Mouse (Mus musculus) embryo, embryonic 10 days (tissue): Measurements from ENCODE around the gene Slc25a42.
A peak's percentile ranks its signal among the peaks of the same experiment; 100 is the strongest.

Source experiments
- DNase-seq: peaks from one replicate; pipeline ENCODE4 v3.0.0-alpha.2; 2015; ENCODE audit warnings: low spot score

The Slc25a42 gene

GRCm38 (mm10) chr8:70170116-70170515 lies 42.0 kb downstream of the Slc25a42 start:
- DNase-seq, result no peak

- DNase-seq, result peak; percentile 84
Observed at GRCm38 (mm10) chr8:70166504-70167110, 45.5 kb downstream of the Slc25a42 start.

GRCm38 (mm10) chr8:70163316-70163715 lies 48.8 kb downstream of the Slc25a42 start:
- no peak for DNase-seq

DNA sequence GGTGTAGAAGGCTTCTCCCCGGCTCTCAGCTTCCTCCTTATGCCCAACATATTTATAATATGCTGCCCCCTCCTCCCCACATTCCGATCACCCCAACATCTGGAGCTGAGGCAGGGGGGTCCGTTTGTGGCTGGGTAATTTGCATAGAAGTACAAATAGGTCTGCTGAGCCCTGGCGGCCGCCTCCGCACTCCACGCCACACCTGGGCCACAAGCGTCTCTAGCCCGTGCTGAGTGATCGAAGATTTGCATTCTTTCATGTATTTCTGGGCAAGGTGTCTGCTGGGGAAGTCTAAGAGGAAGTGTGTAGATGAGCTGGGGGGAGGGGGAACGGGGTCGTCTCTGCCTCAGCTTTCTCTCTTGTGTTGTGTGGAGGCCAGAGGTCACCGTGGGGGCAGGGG lies 52.1 kb downstream of the Slc25a42 start:
- no peak for DNase-seq

DNA sequence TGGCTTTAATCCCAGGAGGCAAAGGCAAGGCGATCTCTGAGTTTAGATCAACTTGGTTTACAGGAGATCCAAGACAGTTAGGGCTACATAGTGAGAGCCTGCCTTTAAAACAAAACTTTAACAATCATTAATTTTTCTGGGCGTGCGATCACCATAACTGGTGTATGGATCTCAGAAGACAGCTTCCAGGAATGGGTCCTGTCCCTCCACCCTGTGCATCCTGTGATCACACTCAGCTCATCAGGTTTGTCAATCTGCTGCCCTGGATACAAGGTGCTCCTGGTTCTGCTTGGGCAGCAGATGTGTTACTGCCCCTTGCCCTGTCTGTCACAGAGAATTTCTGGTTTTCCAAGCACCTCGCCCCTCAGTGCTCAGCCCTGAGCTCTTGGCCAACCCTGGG lies 52.9 kb downstream of the Slc25a42 start:
- DNase-seq, result no peak

GRCm38 (mm10) chr8:70158069-70158853 lies 53.8 kb downstream of the Slc25a42 start:
- DNase-seq, result peak; percentile 73

DNA sequence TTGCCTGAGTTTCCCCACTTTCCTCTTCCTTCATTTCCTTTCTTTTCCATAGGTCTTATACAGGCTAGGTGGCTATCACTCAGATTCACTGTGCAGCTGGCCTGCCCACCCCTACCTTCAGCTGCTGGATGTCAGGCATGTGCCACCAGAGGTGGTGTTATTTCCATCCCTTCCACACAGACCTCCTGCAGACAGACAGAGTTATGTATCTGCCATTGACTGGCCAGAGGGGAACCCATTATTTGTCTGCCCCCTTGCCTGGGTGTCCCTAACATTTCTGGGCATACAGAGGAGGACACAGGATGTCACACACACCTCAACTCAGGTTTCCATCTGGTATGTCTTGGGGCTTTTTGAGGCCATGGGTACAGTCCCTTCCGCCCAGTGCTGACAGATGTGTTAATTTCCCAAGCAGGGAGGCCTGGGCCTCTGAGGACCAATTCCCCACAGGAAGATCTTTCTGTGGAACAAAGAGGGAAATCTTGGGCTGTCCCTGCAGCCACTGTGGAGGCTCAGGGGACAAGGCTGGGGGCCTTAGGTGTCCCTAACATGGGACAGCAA lies 54.8 kb downstream of the Slc25a42 start:
- DNase-seq, result no peak

DNA sequence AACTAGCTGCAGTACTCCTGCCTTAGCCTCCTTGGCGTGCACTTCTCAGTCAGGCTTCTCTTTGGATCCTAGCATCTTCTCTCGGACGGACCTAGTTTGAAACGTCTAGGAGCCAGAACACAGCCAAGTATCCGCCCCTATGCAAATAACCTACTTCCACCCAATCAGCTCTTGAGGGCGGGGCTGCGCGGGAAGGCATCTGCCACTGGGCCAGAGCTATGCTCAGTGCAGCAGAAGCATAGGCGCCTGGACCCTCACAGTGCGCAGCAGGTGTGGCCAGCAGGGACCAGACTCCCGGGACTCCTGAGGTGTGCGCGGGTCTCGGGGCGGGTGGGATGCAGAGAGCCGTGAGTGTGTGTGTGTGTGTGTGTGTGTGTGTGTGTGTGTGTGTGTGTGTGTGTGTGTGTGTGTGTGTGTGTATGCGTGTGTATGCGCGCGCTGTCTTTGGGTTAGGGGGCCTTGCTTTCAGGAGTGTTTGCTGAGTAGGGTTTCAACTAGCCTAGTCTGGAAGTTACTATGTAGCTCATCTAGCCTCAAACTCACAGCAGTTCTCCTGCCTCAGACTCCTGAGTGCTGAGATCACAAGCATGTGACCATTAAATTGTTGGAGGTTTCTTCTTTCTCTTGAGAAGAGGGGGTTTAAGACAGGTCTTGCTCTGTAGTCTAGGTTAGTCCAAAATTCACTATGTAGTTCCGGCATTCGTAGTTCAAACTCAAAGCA lies 59.4 kb downstream of the Slc25a42 start:
- peak; percentile 91 for DNase-seq

GRCm38 (mm10) chr8:70150158-70150557 lies 61.9 kb downstream of the Slc25a42 start:
- DNase-seq, result no peak

GRCm38 (mm10) chr8:70147678-70148607 lies 64.2 kb downstream of the Slc25a42 start:
- DNase-seq, result no peak

GRCm38 (mm10) chr8:70139981-70140380 lies 72.1 kb downstream of the Slc25a42 start:
- no peak for DNase-seq

DNA sequence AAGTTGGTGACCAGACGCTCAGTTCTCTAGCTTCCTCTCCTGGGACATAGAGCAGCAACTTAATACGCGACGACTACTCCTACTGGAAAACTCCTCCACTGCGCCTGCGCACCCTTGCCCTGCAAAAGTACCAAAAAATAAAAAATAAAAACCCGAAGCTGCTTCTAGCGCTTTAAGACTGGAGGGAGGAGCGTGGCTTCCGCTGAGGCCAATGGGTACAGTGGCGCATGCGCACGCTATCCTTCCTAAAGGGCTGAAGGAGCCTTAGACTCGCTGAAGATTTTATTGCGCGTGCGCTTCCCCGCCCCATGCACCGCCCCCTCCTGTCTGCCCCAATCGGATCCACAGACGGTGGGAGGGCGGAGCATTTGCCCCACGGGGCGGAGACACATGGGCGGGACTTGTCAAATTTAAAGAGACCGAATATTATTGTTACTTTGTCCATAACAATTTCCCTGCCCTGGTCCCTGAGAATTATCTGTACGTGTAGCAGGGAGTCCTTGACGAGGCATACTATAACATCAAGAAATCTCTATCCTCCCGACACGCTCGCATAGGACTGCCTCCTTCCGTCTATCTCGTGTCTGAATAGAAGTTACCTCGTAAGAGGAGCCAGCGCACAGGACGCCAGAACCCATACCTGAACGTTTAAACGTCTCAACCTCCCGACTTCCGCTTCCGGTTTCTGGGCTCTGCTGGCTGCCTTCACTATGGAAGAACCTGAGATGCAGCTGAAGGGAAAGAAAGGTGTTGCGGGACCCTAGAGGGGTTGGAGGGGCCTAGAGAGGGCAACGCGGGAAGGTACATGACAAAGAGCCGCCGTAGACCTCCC lies 72.9 kb downstream of the Slc25a42 start, which contains the start of the genes Rfxank, Borcs8 and Mef2b:
Gene Rfxank, minus strand, starts transcription at position 129 of the 832 bp plus-strand sequence.
Gene Borcs8, plus strand, starts transcription at position 474 of the 832 bp plus-strand sequence.
Gene Mef2b, plus strand, starts transcription at position 686 of the 832 bp plus-strand sequence.
- DNase-seq, result peak; percentile 99

DNA sequence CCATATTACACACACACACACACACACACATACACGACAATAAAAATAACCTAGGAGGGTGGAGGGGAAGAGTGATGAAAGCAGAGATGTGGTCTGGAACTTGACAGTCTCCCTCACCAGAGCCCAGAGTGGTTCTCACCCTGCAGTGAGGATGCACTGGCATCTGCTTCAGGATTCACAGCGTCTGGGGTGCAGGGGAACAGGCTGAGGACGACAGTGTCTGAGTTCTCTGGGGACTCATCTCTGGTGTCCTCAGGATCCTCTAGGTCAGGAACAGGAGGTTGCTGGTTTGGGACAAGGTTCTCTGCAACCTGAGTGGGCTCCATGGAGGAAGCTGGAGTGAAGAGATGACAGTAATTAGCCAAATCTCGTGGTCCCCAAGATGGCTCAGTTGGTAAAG lies 74.2 kb downstream of the Slc25a42 start:
- DNase-seq, result no peak

DNA sequence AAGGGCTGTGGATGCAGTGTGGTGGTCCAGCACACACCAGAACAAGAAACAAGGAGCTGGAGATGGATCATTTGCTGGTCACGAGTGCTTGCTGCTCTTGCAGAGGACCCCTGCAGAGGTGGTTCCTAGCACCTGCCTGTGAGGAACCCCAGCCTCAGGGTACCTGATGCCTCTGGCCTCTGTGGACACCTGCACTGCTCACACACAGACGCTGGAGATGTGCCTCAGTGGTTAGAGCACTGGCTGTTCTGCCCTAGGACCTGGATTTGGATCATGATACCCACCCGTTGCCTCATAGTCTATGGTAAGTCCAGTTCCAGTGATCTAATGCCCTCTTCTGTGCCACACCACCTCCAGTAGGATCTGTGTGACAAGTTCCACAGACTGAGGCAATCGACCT lies 75.5 kb downstream of the Slc25a42 start:
- DNase-seq, result no peak

GRCm38 (mm10) chr8:70134931-70135330 lies 77.2 kb downstream of the Slc25a42 start:
- no peak for DNase-seq
